Mouse (Mus musculus): ENCODE results near the gene Cog2.

Gene Cog2

GRCm38 (mm10) chr8:124516525-124516924 lies 4.0 kb upstream of the Cog2 start:
- in situ Hi-C loops (cut with MboI, MseI), result no loop called here

- in situ Hi-C loops (cut with MboI, MseI), result no loop called here
These were observed 3.4 kb upstream of the Cog2 start for GRCm38 (mm10) chr8:124517142-124517541.

GRCm38 (mm10) chr8:124521946-124522345 lies 1.4 kb downstream of the Cog2 start:
- in situ Hi-C loops (cut with MboI, MseI), result no loop called here

- in situ Hi-C loops (cut with MboI, MseI), result no loop called here
These were observed 5.7 kb downstream of the Cog2 start for GRCm38 (mm10) chr8:124526261-124526660.

DNA sequence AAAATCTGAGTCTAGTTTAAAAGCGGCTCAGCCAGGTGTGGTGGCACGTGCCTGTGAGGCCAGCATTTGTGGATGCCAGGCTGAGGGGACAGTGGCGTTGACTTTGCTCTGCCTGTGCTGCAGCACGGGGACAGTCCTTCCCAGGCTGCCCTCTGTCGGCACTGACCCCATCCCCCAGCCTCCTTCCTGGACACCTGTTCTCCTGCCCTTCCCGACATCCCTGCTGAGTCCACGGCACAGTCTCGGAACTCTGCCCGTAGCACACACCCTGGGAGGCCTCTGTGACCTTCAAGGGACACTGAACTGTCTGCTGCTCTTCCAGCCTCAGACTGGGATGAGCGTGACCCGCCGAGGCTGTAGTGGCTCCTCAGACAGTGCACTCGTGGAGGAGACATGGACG lies 9.5 kb downstream of the Cog2 start:
- in situ Hi-C loops (cut with MboI, MseI), result no loop called here

GRCm38 (mm10) chr8:124530556-124530955 lies 10.0 kb downstream of the Cog2 start:
- in situ Hi-C loops (cut with MboI, MseI), result no loop called here

DNA sequence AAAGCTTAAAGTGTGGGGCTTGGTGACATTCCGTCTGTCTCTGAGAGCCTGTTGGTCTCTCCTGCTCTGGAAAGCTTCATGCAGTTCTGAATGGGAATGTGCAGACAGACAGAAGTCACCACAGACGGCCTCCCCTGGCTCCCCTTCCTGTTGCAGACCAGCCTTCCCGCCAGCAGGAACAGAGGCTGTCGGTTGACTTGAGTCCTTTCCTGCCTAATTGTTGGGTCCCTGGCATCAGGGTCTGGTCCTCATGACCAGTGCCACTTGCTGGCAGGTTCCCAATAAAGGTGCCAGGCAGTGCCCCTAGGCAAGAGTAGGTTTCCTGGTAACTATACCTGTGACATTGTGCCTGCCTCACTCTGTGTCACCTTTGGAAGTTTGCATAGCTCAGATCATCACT lies 10.4 kb downstream of the Cog2 start:
- in situ Hi-C loops (cut with MboI, MseI), result no loop called here

DNA sequence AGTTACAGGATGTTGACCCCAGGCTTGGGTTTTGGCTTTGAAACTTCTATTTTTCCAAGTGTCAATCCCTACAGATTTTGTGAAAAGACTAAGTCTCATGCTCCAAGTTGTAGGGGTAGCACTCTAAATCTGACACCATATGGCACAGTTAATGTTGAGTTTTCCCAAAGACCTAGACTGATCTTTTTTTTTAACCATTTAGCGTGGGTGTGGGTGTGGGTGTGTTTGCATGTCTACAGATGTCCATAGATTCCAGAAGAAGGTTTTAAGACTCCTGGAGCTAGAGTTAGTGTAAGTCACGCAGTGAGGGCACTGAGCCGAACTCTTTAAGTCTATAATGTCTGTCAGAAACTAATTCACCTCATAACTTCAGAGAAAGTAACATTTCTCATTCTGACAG lies 12.1 kb downstream of the Cog2 start:
- in situ Hi-C loops (cut with MboI, MseI), result no loop called here

- in situ Hi-C loops (cut with MboI, MseI), result no loop called here
These were observed 14.9 kb downstream of the Cog2 start for GRCm38 (mm10) chr8:124535451-124535850.

DNA sequence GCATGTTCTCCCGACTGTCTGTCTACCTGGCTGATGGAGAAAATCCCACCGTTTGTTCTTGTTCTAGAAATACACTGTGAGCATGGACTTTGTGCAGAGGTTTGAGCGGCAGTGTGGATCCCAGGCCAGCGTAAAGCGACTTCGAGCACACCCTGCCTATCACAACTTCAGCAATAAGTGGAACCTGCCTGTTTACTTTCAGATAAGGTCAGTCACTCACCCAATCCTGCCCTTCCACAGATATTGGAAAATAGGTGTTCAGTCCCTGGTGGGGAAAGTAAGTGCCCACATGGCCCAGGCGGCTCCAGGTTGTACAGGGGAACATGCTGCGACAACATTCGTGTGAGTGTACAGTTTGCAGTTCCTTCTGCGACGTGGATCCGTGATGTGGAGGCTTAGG lies 20.3 kb downstream of the Cog2 start:
- in situ Hi-C loops (cut with MboI, MseI), result no loop called here

DNA sequence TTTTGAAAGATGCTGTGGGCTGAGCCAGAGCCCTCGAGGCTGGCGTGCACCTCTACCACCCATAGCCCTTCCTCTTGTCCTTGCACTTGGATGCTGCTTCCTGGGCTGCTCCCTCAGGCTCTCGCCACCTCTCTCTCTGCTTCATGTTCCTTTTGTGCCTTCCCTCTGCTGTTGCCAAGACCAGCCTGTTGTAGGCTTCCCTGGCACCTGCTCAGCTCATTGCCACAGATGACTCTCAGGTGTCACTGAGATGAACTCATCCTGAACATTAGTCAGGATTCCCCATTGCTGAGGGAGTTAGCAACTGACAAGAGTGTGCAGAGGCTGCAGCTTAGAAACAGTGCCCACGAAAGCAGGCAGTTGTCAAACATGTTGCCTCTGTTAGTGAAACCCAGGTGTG lies 21.4 kb downstream of the Cog2 start:
- in situ Hi-C loops (cut with MboI, MseI), result no loop called here

- in situ Hi-C loops (cut with MboI, MseI), result no loop called here
These were observed 22.7 kb downstream of the Cog2 start for GRCm38 (mm10) chr8:124543272-124543671.

DNA sequence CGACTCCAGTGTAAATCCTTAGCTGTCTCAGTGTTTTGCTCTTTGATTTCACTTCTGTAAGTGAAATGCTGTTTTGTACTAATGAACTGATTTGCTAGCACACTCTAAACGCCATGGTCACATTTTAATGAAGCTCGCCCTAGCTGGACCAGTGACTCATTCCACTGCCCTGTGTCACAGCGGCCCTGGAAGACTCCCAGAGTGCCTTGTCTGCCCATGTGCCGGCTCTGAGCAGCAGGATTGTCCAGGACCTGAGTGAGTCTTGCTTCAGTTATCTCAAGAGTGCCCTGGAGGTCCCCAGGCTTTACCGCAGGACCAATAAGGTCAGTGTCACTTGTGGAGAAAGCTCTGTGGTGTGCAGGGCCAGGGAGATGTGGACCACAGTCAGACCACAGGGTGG lies 25.8 kb downstream of the Cog2 start:
- in situ Hi-C loops (cut with MboI, MseI), result no loop called here

GRCm38 (mm10) chr8:124546815-124547214 lies 26.2 kb downstream of the Cog2 start:
- in situ Hi-C loops (cut with MboI, MseI), result no loop called here

- in situ Hi-C loops (cut with MboI, MseI), result no loop called here
These were observed 26.7 kb downstream of the Cog2 start for GRCm38 (mm10) chr8:124547269-124547668.

GRCm38 (mm10) chr8:124548187-124548586 lies 27.6 kb downstream of the Cog2 start:
- in situ Hi-C loops (cut with MboI, MseI), result no loop called here

DNA sequence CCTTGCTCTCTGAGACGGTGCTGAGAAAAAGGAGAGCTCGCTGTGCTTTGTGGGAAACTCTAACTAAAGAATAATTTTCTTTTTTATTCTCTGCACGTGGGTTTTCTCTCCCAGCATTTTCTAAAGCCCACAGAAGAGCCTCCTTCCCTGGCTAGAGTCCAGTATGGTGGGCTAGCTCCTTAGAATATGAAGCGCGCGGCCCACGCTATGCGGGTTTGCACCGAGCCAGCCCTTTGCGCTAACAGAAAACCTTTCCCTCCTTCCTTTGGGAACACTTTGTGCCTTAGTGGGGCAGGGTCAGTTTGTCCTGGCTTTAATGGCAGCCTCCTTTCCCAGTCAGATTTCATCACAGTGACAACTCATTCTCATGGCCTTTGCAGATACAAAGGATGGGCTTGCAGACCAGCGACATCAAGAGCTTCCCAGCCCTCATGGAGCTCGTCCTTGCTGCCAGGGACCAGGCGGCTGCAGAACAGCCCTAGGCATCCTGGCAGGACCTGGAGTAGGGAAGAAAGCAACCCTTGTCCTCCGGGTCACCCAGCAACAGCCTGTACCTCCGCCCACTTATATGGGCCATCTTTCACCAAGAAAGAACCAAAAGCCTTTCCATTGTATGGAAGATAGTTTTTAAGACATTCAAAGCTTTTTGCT lies 30.6 kb downstream of the Cog2 start:
- in situ Hi-C loops (cut with MboI, MseI), result no loop called here

- in situ Hi-C loops (cut with MboI, MseI), result no loop called here
These were observed 34.7 kb downstream of the Cog2 start for GRCm38 (mm10) chr8:124555113-124555750.

DNA sequence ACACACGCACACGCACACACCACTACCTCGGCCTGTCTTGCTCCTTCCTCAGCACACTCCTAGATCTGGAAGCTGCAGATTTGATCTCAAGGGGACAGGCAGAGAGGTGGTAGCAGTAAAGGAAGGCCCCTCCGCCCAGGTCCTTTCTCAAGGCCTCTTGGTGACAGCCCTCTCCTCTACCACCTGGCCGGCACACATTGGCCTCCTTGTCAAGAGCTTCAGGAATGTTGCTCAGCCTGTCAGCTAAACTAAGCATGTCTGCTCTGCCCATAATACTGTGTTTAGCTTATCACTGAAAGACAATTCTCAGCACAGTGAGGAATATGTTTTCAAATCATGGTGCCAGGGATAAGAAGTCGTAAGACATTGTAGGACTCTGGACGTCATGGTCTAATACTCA lies 35.6 kb downstream of the Cog2 start:
- in situ Hi-C loops (cut with MboI, MseI), result no loop called here

GRCm38 (mm10) chr8:124556658-124557057 lies 36.1 kb downstream of the Cog2 start:
- in situ Hi-C loops (cut with MboI, MseI), result no loop called here

DNA sequence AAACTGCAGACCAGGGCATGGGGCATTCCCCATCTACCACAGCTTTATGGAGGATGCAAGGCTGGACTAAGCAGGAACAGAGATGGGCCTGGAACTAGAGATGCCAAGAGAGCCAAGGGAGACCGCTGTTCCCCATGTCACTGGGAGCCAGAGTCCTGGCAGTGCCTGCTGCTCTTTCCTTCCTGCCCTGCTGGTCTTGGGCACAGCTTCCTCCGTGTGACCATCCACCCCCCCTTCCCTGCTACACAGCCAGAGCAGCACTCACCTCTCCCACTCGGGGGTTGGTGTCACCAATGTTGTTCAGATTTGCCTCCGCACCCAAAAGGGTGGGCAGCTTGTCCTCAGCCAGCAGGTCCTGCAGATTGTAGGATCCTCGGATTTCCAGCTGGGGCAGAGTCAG lies 36.9 kb downstream of the Cog2 start:
- in situ Hi-C loops (cut with MboI, MseI), result no loop called here

DNA sequence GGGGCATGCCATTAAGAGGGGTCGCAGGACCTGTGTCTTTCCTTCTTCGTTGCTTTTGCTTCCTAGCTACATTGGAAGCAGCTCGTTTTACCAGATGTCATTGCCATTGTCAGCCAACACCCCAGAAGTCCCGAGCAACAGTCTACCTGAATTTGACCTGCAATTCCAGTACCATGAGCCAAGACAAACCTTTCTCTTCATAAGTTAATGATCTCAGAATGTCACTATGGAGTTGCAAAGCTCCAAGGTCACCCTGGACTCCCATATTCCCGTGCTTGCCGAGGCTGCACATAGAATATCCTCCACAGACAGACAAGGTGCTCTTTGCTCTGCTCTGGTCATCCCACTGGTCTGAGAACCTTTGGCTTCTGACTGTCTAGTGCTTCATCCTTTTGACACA lies 46.6 kb downstream of the Cog2 start:
- in situ Hi-C loops (cut with MboI, MseI), result no loop called here

DNA sequence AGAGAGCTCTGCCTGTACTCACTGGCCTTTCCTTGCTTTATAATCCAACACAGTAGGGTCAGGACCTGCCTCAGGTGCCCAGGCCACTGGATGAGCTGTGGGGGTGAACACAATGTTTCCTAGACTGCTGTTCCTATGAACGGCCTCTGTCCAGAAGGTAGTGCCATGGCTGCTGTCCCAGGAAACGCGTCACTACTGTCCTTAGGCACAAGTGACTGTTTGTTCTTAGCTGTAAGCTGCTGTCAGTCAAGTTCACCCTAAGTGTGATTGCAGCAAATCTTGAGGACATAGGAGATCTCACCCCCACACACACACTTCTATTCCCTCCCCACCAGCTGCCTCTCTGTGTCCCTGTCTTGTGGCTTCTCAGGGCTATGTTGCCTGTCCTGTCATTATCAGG lies 47.0 kb downstream of the Cog2 start:
- in situ Hi-C loops (cut with MboI, MseI), result no loop called here

DNA sequence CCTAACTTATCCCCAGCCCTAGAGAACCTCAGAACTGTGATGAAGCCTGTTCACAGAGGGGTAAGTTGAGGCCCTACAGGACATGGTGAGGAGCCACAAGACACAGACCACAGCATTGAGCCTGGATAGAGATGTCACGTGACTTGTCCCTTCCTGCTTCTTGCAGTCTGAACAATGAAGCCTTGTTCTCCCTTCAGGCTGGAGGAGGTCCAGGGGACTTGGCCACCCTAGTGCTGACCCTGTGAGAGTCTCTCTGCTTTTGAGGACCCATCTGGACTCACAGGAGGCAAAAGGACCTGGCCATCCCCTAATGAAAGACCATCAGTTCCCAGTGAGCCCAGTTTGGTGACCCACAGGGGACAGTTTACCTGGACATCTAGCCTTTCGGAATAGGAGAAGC lies 48.5 kb downstream of the Cog2 start:
- in situ Hi-C loops (cut with MboI, MseI), result no loop called here
